Mouse (Mus musculus) T-helper 1 cell (primary cell): Measurements from ENCODE around the gene Krtap19-2.

Experiments used
- in situ Hi-C: fragments of 300-600 bp; cut with MboI, MseI; formaldehyde crosslinking; loops from one replicate; pipeline ENCODE4 v1.15.1; 2025; ENCODE audit warnings: high pct_unique_total_duplicates

Krtap19-2 gene

DNA sequence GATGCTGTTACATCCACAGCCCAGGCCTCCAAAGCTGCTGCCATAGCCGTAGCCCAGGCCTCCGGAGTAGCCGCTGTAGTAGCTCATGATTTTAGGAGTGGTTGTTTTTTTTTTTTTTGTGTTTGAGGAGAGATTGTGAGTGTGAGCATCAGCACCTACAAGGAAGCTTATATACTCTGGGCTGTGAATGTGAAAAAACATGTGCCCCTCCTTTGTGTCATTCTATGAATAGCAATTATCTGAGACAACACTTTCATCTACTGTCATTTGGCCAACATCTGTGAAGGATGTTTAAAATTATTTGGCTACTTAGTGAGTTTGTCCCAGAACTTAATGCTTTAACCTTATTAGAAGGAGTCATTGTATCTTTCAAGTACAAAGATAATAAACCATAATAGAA is at the start of gene Krtap19-2:
Gene Krtap19-2 (minus strand): TSS at position 101 of the 400 bp plus-strand sequence.
- in situ Hi-C loops, result no loop called here

DNA sequence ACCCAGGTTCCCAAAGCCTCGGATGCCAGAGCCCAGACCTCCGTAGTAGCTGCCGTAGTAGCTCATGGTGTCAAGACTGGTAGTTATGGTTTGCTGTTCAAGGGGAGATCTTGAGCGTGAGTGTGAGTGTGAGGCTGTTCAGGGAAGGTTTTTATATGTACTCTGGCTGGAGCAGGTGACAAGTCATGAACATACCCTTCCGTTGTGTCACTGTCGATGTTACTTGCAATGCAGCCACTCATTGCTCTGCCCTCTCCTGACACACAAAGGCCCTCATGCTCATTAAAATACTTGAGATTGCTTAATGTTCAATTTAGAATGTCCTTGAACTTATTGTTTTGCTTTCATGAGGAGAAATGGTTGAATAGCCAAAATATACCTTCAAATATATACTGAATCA is 22.3 kb upstream of the Krtap19-2 start, which contains the start of gene Krtap19-5:
Gene Krtap19-5 (minus strand): TSS at position 101 of the 400 bp plus-strand sequence.
- in situ Hi-C loops, result no loop called here

DNA sequence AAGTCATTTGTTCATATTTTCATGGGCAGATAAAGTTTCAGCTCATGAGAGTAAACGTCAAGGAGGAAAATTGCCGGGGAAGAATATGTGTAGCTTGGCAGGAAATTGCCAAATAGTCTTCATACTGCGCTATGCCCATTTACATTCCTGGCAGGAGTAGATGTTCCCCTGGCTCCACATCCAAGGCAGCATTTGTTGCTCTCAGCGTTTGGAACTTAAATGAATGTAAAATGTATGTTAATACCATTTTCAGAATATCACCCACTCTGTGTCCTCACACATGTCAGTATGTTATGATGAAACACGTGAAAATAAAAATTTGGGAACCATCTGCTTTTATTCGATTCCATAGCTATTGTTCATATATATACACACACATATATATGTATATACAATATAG is 12.8 kb upstream of the Krtap19-2 start:
- in situ Hi-C loops, result no loop called here

DNA sequence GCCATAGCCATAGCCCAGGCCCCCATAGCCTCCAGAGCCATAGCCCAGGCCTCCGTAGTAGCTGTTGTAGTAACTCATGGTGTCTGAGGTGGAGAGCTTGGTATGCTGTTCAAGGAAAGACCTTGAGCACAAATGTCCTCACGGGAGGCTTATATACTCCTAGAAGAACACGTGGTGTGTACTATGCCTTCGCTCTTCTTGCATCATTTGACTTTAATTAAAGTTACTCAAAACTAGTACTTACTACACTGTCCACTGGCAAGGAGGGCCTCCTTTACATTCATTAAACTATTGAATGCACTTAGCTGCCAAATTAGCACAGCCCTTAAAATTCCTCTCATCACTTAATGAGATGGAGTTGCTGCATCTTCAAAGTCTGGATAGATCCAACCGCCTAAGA is 10.9 kb upstream of the Krtap19-2 start, which contains the start of gene Krtap19-4:
Gene Krtap19-4 (minus strand): TSS at position 101 of the 400 bp plus-strand sequence.
- in situ Hi-C loops, result no loop called here

DNA sequence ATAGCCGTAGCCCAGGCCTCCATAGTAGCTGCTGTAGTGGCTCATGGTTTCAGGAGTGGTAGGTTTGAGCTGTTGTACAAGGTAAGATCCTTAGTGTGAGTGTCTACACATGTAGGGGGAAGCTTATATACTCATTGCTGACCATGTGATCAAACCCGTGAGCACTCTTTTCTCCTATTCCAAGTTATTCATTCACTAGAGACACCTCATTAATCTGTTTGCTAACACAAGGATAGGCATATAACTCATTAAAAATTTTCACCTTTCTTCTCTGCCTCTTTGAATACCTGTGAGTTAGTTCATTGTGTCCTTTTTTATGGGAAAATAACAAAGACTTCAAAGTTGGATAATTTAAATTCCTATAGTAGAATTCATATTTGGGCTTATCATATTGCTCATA is 3.9 kb upstream of the Krtap19-2 start, which contains the start of gene Krtap19-3:
Gene Krtap19-3 (minus strand): TSS at position 101 of the 400 bp plus-strand sequence.
- in situ Hi-C loops, result no loop called here

DNA sequence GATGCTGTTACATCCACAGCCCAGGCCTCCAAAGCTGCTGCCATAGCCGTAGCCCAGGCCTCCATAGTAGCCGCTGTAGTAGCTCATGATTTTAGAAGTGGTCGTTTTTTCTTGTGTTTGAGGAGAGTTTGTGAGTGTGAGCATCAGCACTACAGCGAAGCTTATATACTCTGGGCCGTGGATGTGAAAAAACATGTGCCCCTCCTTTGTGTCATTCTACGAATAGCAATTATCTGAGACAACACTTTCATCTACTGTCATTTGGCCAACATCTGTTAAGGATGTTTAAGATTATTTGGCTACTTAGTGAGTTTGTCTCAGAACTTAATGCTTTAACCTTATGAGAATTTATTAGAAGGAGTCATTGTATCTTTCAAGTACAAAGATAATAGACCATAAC is 4.8 kb downstream of the Krtap19-2 start, which contains the start of gene Krtap19-1:
Gene Krtap19-1 (minus strand): TSS at position 101 of the 400 bp plus-strand sequence.
- in situ Hi-C loops, result no loop called here

DNA sequence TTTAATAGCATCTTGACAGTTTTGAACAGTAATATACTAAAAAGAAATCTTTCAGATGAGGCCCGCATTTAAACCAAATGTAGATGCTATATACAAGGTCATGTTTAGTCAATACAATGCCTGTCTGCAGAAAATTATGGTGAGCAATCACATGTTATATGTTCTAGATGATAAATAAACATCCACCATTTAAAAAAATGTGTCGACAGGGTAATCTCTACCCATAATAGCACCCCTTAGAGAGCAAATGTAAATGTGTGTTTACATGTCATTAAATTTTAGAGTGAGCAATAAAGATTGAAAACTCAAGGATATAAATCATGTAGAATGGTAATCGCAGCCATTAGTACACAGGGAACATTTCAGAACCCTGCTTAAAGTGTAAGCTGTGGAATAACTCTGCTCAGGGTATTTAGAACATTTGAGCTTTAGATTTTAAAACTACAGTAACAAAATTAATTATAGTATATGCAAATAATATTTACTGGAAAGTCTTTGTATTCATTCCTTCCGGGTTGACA is 9.1 kb downstream of the Krtap19-2 start:
- in situ Hi-C loops, result no loop called here

DNA sequence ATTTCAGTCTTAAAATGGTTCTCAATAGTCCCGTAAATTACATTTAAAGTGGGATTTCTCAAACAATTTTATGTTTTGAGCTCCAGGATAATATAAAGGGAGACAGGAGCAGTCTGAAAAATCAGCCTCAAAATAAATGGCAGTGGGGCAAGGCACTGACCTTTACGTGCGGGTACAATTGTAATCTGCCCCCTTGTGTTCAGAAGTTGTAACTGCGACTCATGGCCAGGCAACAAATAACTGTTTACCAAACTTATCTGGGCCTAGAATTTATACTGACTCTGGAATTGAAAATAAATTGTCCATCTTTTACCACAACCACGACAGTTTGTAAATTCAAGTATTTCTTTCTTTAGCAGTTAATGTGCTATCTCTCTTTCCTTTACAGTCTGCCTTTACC is 22.6 kb downstream of the Krtap19-2 start:
- in situ Hi-C loops, result no loop called here

DNA sequence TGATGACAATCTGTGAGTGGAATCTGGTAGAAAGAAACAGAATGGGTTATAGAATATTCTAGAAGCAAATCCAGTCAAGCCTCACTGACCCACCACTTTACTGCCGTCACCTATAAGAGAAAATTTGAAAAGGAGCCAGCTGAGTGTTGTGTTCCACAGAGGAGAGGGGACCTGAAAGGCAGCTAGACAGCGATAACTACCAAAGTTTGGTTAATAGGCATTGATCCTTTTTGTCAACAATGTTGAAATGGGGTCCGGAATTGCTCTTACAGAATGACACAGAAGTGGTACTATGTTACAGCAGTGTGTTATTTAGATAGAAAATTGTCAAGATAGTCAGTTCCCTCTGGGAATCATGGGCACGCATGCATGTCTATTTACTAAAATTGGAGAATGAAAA is 25.5 kb downstream of the Krtap19-2 start:
- in situ Hi-C loops, result loop anchor here (10.0 kb wide), 1 partner anchor 1314 kb away; no protein-coding TSS in a partner anchor

DNA sequence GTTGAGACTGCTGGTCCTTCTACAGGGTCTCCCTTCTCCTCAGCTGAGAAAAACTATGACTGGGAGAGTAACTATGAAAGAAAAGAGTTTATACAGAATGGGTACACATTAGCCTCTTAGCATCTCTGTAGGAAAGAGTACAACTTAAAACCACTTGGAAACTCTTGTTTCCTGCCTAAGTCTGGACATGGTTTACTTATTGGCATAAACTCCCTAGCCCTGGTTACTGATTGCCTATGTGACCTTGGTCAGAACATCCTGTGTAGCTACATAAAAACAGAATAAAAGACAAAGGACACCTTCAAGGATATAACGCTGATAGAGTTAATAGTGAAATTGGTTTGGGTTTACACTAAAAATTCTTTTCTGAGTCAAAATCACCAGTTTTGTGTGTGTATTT is 26.7 kb downstream of the Krtap19-2 start:
- in situ Hi-C loops, result loop anchor here (10.0 kb wide), 1 partner anchor 1313 kb away; no protein-coding TSS in a partner anchor

DNA sequence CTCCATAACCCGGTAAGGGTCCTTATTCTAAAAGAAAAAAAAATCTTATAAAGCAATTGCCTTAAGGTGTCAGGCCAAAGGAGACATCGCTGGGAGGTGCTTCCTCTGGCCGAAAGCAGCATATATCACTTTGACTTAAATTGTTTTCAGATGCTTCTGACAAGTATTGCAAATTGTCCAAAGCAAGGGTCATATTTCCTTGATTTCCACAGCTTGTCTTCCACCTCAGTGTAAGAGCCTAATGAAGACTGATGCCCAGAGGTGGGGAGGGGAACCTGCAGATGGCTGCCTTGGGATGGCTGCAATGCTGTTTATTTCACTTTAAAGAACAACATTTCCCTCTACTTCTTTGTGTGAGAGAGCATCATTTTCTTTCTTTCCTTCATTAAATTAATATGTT is 47.1 kb downstream of the Krtap19-2 start:
- in situ Hi-C loops, result no loop called here

DNA sequence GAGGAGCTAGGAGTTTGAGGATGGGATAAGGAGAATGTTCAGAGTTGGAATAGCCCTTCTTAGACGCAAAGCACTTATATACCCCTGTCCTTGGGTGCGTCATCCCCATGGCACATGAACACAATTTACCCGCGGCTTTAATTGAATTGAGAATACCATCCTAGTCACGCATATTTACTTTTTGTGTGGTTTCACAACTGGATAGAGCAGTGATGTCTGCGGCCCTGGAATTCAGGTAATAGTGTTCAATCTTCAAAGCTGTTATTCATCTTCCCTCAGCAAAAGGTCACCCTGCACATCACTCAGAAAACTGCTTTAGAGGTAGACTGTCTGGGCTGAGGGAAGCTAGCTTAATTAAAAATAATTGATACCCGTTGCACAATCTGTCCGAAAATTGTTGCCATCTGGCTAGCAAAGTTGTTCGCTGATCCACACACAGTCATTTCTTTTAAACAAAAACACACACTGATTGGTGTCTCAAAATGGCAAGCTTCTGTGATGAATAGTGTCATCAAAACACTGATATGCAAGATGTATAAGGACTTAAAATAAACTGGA is 47.9 kb downstream of the Krtap19-2 start, which contains the start of gene Krtap14:
Gene Krtap14 (minus strand): TSS at position 51 of the 558 bp plus-strand sequence.
- in situ Hi-C loops, result no loop called here

DNA sequence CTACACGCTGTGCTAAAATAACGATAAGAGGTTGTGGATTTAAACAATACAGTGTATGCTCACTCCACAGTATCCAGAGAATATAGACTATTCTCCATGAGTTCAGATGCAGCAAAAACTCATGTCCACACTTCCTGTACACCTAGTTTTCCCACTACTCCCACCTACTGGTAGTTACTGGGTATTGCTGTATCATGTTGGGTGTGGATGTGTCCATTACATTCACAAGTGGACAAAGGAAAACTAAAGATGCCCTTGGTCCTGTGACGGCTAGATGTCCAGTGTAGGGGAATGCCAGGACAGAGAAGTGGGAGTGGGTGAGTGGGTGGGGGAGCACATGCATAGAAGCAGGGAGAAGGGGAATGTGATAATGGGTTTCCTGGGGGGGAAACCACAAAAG is 50.3 kb downstream of the Krtap19-2 start:
- in situ Hi-C loops, result no loop called here
